In the genomic region with DNA sequence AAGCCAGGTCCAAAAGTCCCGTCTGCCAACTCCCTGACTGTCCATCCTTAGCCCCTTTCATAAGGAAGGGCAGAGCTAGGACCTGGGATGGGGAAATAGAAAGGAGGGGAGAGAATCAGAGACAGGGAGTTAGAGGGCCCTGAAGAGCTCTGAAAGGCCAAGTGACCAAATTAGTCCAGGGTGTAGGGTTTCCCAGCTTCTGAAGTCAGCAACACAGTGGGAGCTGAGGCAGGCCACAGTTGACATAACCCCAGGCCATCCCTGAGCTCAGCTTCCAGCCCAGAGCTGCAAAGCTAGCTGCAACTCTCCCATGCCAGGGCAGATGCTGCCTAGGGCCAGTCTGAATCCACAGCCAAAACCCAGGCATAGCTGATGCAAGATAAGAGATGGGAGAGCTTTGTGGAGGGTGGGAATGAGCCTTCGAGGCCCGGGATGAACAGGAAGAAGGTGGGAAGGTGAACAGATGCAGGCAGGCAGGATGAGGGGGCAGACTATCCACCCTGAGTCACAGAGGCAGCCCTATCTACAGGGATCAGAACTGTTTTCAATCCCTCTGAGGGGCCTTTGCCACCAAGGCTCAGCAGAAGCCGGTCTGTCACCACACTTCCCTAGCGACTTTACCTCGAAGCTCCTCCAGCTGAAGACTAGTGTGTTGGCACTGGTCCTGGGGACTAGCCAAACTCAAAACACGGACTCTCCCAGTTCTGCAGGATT, we compare ENCODE assay signal across 9 mouse cellular contexts. TPM values are rescaled to one million over a fixed set of nuclear protein-coding genes. Genes with fewer than 3 reads are reported as not detected.
A peak's percentile ranks its signal among the peaks of the same experiment; 100 is the strongest.
DNase-seq lines count a peak whose midpoint lies in the region; ATAC-seq and TF ChIP-seq lines count a peak whose summit lies in the region.
"Had no signal": no experiment of that assay in that cellular context is flagged by ENCODE, and none has a peak within 500 bp of the region (broad histone marks: within the 10 kb centered on the region; RNA-seq: fewer than 3 reads in every experiment).

No protein-coding gene starts in this region.

- WGBS in heart, embryonic 10.5 days = 6% methylated on average over 7 of the region's 7 CpGs
- 8% methylated on average over 7 of the region's 7 CpGs for WGBS in heart, postnatal 0 days
- WGBS in liver, postnatal 0 days (ENCODE audit: insufficient replicate concordance) = 29% methylated on average over 7 of the region's 7 CpGs

- no peak for ATAC-seq in heart, postnatal 0 days (ENCODE audit: insufficient read depth, low read depth)
- ATAC-seq in liver, postnatal 0 days = no peak
- no peak for ATAC-seq in activated CD4-positive, CD25-positive, alpha-beta regulatory T cell, adult 4 months

- DNase-seq in heart, embryonic 10.5 days (ENCODE audit: low spot score) = no peak
- DNase-seq in heart, adult 8-10 months (ENCODE audit: low spot score) = no peak
- peak; percentile 69 for DNase-seq in brain, adult 2 months (ENCODE audit: low read depth, low spot score)
- DNase-seq in heart, postnatal 0 days (ENCODE audit: low spot score) = peak; percentile 7
- DNase-seq in liver, postnatal 0 days = no peak
- no peak for DNase-seq in cerebellum, postnatal 4 days (ENCODE audit: low spot score in 2 of 2)
- DNase-seq in cerebellum, adult 11-12 months = no peak
- DNase-seq: thymus, postnatal 4 days had no signal

- H3K4me3 ChIP-seq in heart, embryonic 10.5 days = peak overlapping the region; percentile 87
- peak overlapping the region; percentile 68 for H3K4me3 ChIP-seq in heart, postnatal 0 days (ENCODE audit: low read depth, low read length)
- peak overlapping the region; percentile 9 for H3K4me3 ChIP-seq in liver, postnatal 0 days (ENCODE audit: low read depth, low read length)

- TF ChIP-seq CTCF in heart, postnatal 0 days (IDR thresholded peaks at IDR 0.05; ENCODE audit: low read depth) = no peak
- TF ChIP-seq CTCF in liver, postnatal 0 days (IDR thresholded peaks at IDR 0.05; ENCODE audit: low read depth) = no peak

- H3K4me1 ChIP-seq in heart, embryonic 10.5 days = peaks cover 100% of the 10 kb centered on the region
- H3K4me1 ChIP-seq in heart, postnatal 0 days (ENCODE audit: control insufficient read depth, insufficient read depth) = peaks cover 74% of the 10 kb centered on the region
- H3K4me1 ChIP-seq in liver, postnatal 0 days (ENCODE audit: insufficient read depth) = peaks cover 13% of the 10 kb centered on the region

- peaks cover 28% of the 10 kb centered on the region for H3K36me3 ChIP-seq in heart, embryonic 10.5 days
- H3K36me3 ChIP-seq in heart, postnatal 0 days (replicated peaks; ENCODE audit: control insufficient read depth, insufficient read depth, low read length) = no peaks in the 10 kb centered on the region
- no peaks in the 10 kb centered on the region for H3K36me3 ChIP-seq in liver, postnatal 0 days (replicated peaks; ENCODE audit: insufficient read depth, low read length)

- H3K27me3 ChIP-seq in heart, embryonic 10.5 days (ENCODE audit: insufficient read depth, poor library complexity, severe bottlenecking) = no peaks in the 10 kb centered on the region
- H3K27me3 ChIP-seq in heart, postnatal 0 days (ENCODE audit: control insufficient read depth, insufficient read depth, low read length) = no peaks in the 10 kb centered on the region
- peaks cover 40% of the 10 kb centered on the region for H3K27me3 ChIP-seq in liver, postnatal 0 days (ENCODE audit: insufficient read depth, low read length)

- TF ChIP-seq EP300 in heart, postnatal 0 days (IDR thresholded peaks at IDR 0.05; ENCODE audit: low read depth) = no peak
- TF ChIP-seq EP300 in liver, postnatal 0 days (IDR thresholded peaks at IDR 0.05; ENCODE audit: low read depth) = no peak

- H3K9me3 ChIP-seq in heart, embryonic 10.5 days = no peaks in the 10 kb centered on the region
- no peaks in the 10 kb centered on the region for H3K9me3 ChIP-seq in heart, postnatal 0 days (replicated peaks; ENCODE audit: control insufficient read depth, low read length)
- no peaks in the 10 kb centered on the region for H3K9me3 ChIP-seq in liver, postnatal 0 days (ENCODE audit: low read length)

- H3K27ac ChIP-seq in heart, embryonic 10.5 days = peak overlapping the region; percentile 82
- peak overlapping the region; percentile 33; the same call in 1 of the 2 replicates for H3K27ac ChIP-seq in heart, postnatal 0 days (ENCODE audit: low read depth)
- H3K27ac ChIP-seq in liver, postnatal 0 days (ENCODE audit: low read depth) = no peak overlapping the region

- H3K4me2 ChIP-seq in heart, postnatal 0 days (ENCODE audit: low read depth, low read length) = peak overlapping the region; percentile 69
- peak overlapping the region; percentile 48 for H3K4me2 ChIP-seq in liver, postnatal 0 days (ENCODE audit: low read depth, low read length)

- peak overlapping the region; percentile 77; the same call in 1 of the 2 replicates for H3K9ac ChIP-seq in heart, postnatal 0 days (replicated peaks; ENCODE audit: low read depth, low read length)
- H3K9ac ChIP-seq in liver, postnatal 0 days (replicated peaks) = peak overlapping the region; percentile 11; the same call in 1 of the 2 replicates

RNA-seq across cellular contexts. Expression of gene Arhgef17, which starts 4.5 kb away (rescaled TPM):
- 7.9 and 10.1 TPM in 2 replicates for polyA plus RNA-seq in heart, embryonic 10.5 days (2016; fragmentation: Nextera tagmentation; extraction: Ambion mirVana)
- total RNA-seq in heart, adult 8-10 months (2022) = 10 to 100 TPM; 25.0 to 36.6 (median 28.1) TPM
- 28.4 and 42.3 TPM in 2 replicates for total RNA-seq in heart, postnatal 0 days (2014; rRNA removed; ENCODE audit: low replicate concordance)
- polyA plus RNA-seq in heart, postnatal 0 days (2015; fragmentation: Nextera tagmentation; extraction: Ambion mirVana) = 2.6 and 2.8 TPM in 2 replicates
- polyA plus RNA-seq in liver, postnatal 0 days (2015; fragmentation: Nextera tagmentation; extraction: Ambion mirVana) = 0.35 and 0.38 TPM in 2 replicates
- under 1 TPM in 1 of 2 experiments, not detected in 1; 0.42 TPM for polyA plus RNA-seq in activated CD4-positive, CD25-positive, alpha-beta regulatory T cell, adult 4 months (2017; shearing (Covaris generic))

RNA-seq across cellular contexts. Expression of gene P2ry6, which starts 47.0 kb away (rescaled TPM):
- 0.97 and 1.2 TPM in 2 replicates for polyA plus RNA-seq in heart, embryonic 10.5 days (2016; fragmentation: Nextera tagmentation; extraction: Ambion mirVana)
- total RNA-seq in heart, adult 8-10 months (2022) = 1 to 10 TPM; 2.7 to 4.0 (median 3.3) TPM
- total RNA-seq in heart, postnatal 0 days (2014; rRNA removed; ENCODE audit: low replicate concordance) = 1.0 and 4.5 TPM in 2 replicates
- 3.5 and 3.9 TPM in 2 replicates for polyA plus RNA-seq in heart, postnatal 0 days (2015; fragmentation: Nextera tagmentation; extraction: Ambion mirVana)
- 5.3 and 6.0 TPM in 2 replicates for polyA plus RNA-seq in liver, postnatal 0 days (2015; fragmentation: Nextera tagmentation; extraction: Ambion mirVana)
- under 1 TPM in 1 of 2 experiments, not detected in 1; 0.32 TPM for polyA plus RNA-seq in activated CD4-positive, CD25-positive, alpha-beta regulatory T cell, adult 4 months (2017; shearing (Covaris generic))

Comparison
In these comparisons a context has a peak if more than half of its experiments do, and no peak if none do; other contexts are left out.
1. DNase-seq: peak in brain, adult 2 months (single experiment) and heart, postnatal 0 days (single experiment); none in heart, embryonic 10.5 days (single experiment), heart, adult 8-10 months (single experiment), liver, postnatal 0 days (single experiment), cerebellum, postnatal 4 days (0 of 2) and cerebellum, adult 11-12 months (single experiment).
2. H3K4me3 ChIP-seq: peak in every context shown above with its lines; median percentile 87 in heart, embryonic 10.5 days; 68 in heart, postnatal 0 days; 9 in liver, postnatal 0 days.